Mouse (Mus musculus) intestine, embryonic 16.5 days (tissue): ENCODE measurements around the gene Lyst. TPM values are rescaled to one million over a fixed set of nuclear protein-coding genes. Genes with fewer than 3 reads are reported as not detected.
"Not testable (repeated sequence)": the region's sequence is repeated elsewhere in the genome, so short reads cannot be mapped to it uniquely, and the experiment has no call there.

Source experiments
- ATAC-seq: fragments of 200-750 bp; cut with Nextera tagmentation; 2 replicates; pipeline ENCODE4 v1.8.0; 2017; ENCODE audit warnings: moderate TSS enrichment, moderate library complexity
- H3K27ac ChIP-seq: fragments of 300-500 bp; sonication (generic); 2 replicates; pipeline ENCODE4 v1.5.1; 2014; ENCODE audit warnings: mild to moderate bottlenecking, low read length
- H3K27me3 ChIP-seq: fragments of 300-500 bp; sonication (generic); replicated peaks from 2 replicates; pipeline ENCODE4 v1.6.1; 2014; ENCODE audit warnings: low read length, control low read depth, mixed read lengths; ENCODE audit not compliant: control insufficient read depth, insufficient read depth
- H3K36me3 ChIP-seq: fragments of 300-500 bp; sonication (generic); 2 replicates; pipeline ENCODE4 v1.6.1; 2014; ENCODE audit warnings: low read length, control low read depth; ENCODE audit not compliant: control insufficient read depth, insufficient read depth
- H3K4me1 ChIP-seq: fragments of 300-500 bp; sonication (generic); 2 replicates; pipeline ENCODE4 v1.6.1; 2014; ENCODE audit warnings: low read length, control low read depth, mixed read lengths; ENCODE audit not compliant: control insufficient read depth, insufficient read depth
- H3K4me2 ChIP-seq: fragments of 300-500 bp; sonication (generic); 2 replicates; pipeline ENCODE4 v1.6.1; 2014; ENCODE audit warnings: low read depth, low read length, control low read depth
- H3K4me3 ChIP-seq: fragments of 300-500 bp; sonication (generic); 2 replicates; pipeline ENCODE4 v1.5.1; 2014; ENCODE audit warnings: mild to moderate bottlenecking, low read length
- H3K9ac ChIP-seq: fragments of 300-500 bp; sonication (generic); 2 replicates; pipeline ENCODE4 v1.6.1; 2014; ENCODE audit warnings: low read depth, low read length
- H3K9me3 ChIP-seq: fragments of 300-500 bp; sonication (generic); 2 replicates; pipeline ENCODE4 v1.6.1; 2016; ENCODE audit warnings: low read length, control low read depth; ENCODE audit not compliant: control insufficient read depth
- WGBS: fragments of 180-500 bp; shearing (Covaris S2); extraction: QIAGEN DNeasy Blood & Tissue Kit; methylation state at CpG from one replicate; pipeline ENCODE4 v1.1.7; 2014; 5-methylcytosine and 5-hydroxymethylcytosine counted together
- polyA plus RNA-seq: library from polyadenylated mRNA; unstranded; fragments of >200 nt; fragmentation: Nextera tagmentation; extraction: Ambion mirVana; gene quantifications from 2 replicates; pipeline ENCODE4 v1.2.1, GENCODE M21; 2015

Gene Lyst
- polyA plus RNA-seq, 1 experiment from 2014 or later = 3.0 TPM

- WGBS = over 99% methylated on average over 3 of the region's 3 CpGs
- ATAC-seq = no peak
- Histone ChIP-seq H3K27ac (no peak overlapping the region), H3K9ac (no peak overlapping the region), H3K36me3 (no peaks in the 10 kb centered on the region), H3K27me3 (no peaks in the 10 kb centered on the region), H3K4me2 (no peak overlapping the region), H3K4me3 (no peak overlapping the region), H3K4me1 (no peaks in the 10 kb centered on the region), H3K9me3 (no peaks in the 10 kb centered on the region)
Measured at GRCm38 (mm10) chr13:13655453-13655852, 65.3 kb downstream of the Lyst start.

- not testable (repeated sequence) for H3K9ac ChIP-seq, H3K4me2 ChIP-seq, H3K36me3 ChIP-seq, H3K27me3 ChIP-seq, H3K4me1 ChIP-seq, H3K4me3 ChIP-seq, H3K9me3 ChIP-seq, H3K27ac ChIP-seq, ATAC-seq
- 79% methylated on average over 2 of the region's 2 CpGs for WGBS
Measured at GRCm38 (mm10) chr13:13666103-13666502, 75.9 kb downstream of the Lyst start.

- Histone ChIP-seq H3K27ac (no peak overlapping the region), H3K4me2 (no peak overlapping the region), H3K36me3 (no peaks in the 10 kb centered on the region), H3K27me3 (no peaks in the 10 kb centered on the region), H3K9me3 (no peaks in the 10 kb centered on the region), H3K4me3 (no peak overlapping the region), H3K9ac (no peak overlapping the region), H3K4me1 (no peaks in the 10 kb centered on the region)
- no peak for ATAC-seq
- 53% methylated on average over 5 of the region's 5 CpGs for WGBS
Measured at GRCm38 (mm10) chr13:13670669-13671068, 80.5 kb downstream of the Lyst start.

- Histone ChIP-seq H3K27ac (no peak overlapping the region), H3K27me3 (no peaks in the 10 kb centered on the region), H3K4me2 (no peak overlapping the region), H3K36me3 (no peaks in the 10 kb centered on the region), H3K9ac (no peak overlapping the region), H3K4me3 (no peak overlapping the region), H3K9me3 (no peaks in the 10 kb centered on the region), H3K4me1 (no peaks in the 10 kb centered on the region)
- WGBS = 84% methylated on average over 6 of the region's 6 CpGs
- ATAC-seq = no peak
Measured at GRCm38 (mm10) chr13:13671585-13672328, 81.6 kb downstream of the Lyst start.

- Histone ChIP-seq H3K9ac (no peak overlapping the region), H3K9me3 (no peaks in the 10 kb centered on the region), H3K4me1 (no peaks in the 10 kb centered on the region), H3K27me3 (no peaks in the 10 kb centered on the region), H3K4me3 (no peak overlapping the region), H3K4me2 (no peak overlapping the region), H3K27ac (no peak overlapping the region), H3K36me3 (no peaks in the 10 kb centered on the region)
- 73% methylated on average over 4 of the region's 4 CpGs for WGBS
- no peak for ATAC-seq
Measured at GRCm38 (mm10) chr13:13674669-13675343, 84.6 kb downstream of the Lyst start.

GRCm38 (mm10) chr13:13677871-13678270, 87.7 kb downstream of the Lyst start:
- no peaks in the 10 kb centered on the region for H3K9me3 ChIP-seq
- H3K9ac ChIP-seq = no peak overlapping the region
- H3K27me3 ChIP-seq = no peaks in the 10 kb centered on the region
- 85% methylated on average over 8 of the region's 8 CpGs for WGBS
- H3K27ac ChIP-seq = no peak overlapping the region
- no peak overlapping the region for H3K4me2 ChIP-seq
- ATAC-seq = no peak
- H3K36me3 ChIP-seq = no peaks in the 10 kb centered on the region
- no peaks in the 10 kb centered on the region for H3K4me1 ChIP-seq
- H3K4me3 ChIP-seq = no peak overlapping the region

- Histone ChIP-seq H3K27ac (no peak overlapping the region), H3K4me3 (no peak overlapping the region), H3K9ac (no peak overlapping the region), H3K4me2 (no peak overlapping the region), H3K4me1 (no peaks in the 10 kb centered on the region), H3K9me3 (no peaks in the 10 kb centered on the region), H3K27me3 (no peaks in the 10 kb centered on the region), H3K36me3 (no peaks in the 10 kb centered on the region)
- ATAC-seq = no peak
- 56% methylated on average over 6 of the region's 6 CpGs for WGBS
Measured at GRCm38 (mm10) chr13:13681642-13682041, 91.4 kb downstream of the Lyst start.

GRCm38 (mm10) chr13:13703476-13703875, 113.3 kb downstream of the Lyst start:
- H3K4me1 ChIP-seq = no peaks in the 10 kb centered on the region
- no peaks in the 10 kb centered on the region for H3K27me3 ChIP-seq
- no peak overlapping the region for H3K4me3 ChIP-seq
- H3K9me3 ChIP-seq = no peaks in the 10 kb centered on the region
- no peak overlapping the region for H3K4me2 ChIP-seq
- ATAC-seq = no peak
- no peaks in the 10 kb centered on the region for H3K36me3 ChIP-seq
- H3K27ac ChIP-seq = no peak overlapping the region
- 82% methylated on average over 5 of the region's 5 CpGs for WGBS
- H3K9ac ChIP-seq = no peak overlapping the region

- H3K36me3 ChIP-seq, H3K9me3 ChIP-seq, H3K4me3 ChIP-seq, H3K4me2 ChIP-seq, H3K4me1 ChIP-seq, H3K27ac ChIP-seq, H3K27me3 ChIP-seq, H3K9ac ChIP-seq, ATAC-seq: not testable (repeated sequence)
- WGBS = 86% methylated on average over 17 of the region's 17 CpGs
Measured at GRCm38 (mm10) chr13:13721435-13721834, 131.2 kb downstream of the Lyst start.
